Mouse (Mus musculus): Measurements from ENCODE around the gene Rnf5. TPM values are rescaled to one million over a fixed set of nuclear protein-coding genes. Genes with fewer than 3 reads are reported as not detected.

Gene Rnf5
- total RNA-seq, 2 experiments from 2014 or later = 18.5 to 51.6 TPM

GRCm38 (mm10) chr17:34586796-34587422 lies 16.6 kb downstream of the Rnf5 start:
- ATAC-seq (replicated peaks; ENCODE audit: poor library complexity) = peak; percentile 49

GRCm38 (mm10) chr17:34585877-34586771 lies 17.4 kb downstream of the Rnf5 start:
- ATAC-seq (replicated peaks; ENCODE audit: poor library complexity) = no peak

- ATAC-seq (replicated peaks; ENCODE audit: poor library complexity) = no peak
These were observed 18.4 kb downstream of the Rnf5 start for GRCm38 (mm10) chr17:34585121-34585520.

GRCm38 (mm10) chr17:34583819-34584218 lies 19.7 kb downstream of the Rnf5 start:
- ATAC-seq (replicated peaks; ENCODE audit: poor library complexity) = no peak

GRCm38 (mm10) chr17:34583397-34583796 lies 20.1 kb downstream of the Rnf5 start:
- no peak for ATAC-seq (replicated peaks; ENCODE audit: poor library complexity)

GRCm38 (mm10) chr17:34582528-34582927 lies 21.0 kb downstream of the Rnf5 start:
- ATAC-seq (replicated peaks; ENCODE audit: poor library complexity) = no peak

- ATAC-seq (replicated peaks; ENCODE audit: poor library complexity) = peak; percentile 29; the same call in 1 of the 2 replicates
These were observed 25.4 kb downstream of the Rnf5 start for GRCm38 (mm10) chr17:34578070-34578469.

- ATAC-seq (replicated peaks; ENCODE audit: poor library complexity) = no peak
These were observed 26.9 kb downstream of the Rnf5 start for GRCm38 (mm10) chr17:34576577-34576976.

- ATAC-seq (replicated peaks; ENCODE audit: poor library complexity) = no peak
These were observed 31.1 kb downstream of the Rnf5 start for GRCm38 (mm10) chr17:34572361-34572760.

GRCm38 (mm10) chr17:34571875-34572274 lies 31.6 kb downstream of the Rnf5 start:
- 0 out of 2 replicates have a peak, but pooled peaks have one; percentile 63 for ATAC-seq (replicated peaks; ENCODE audit: poor library complexity)

- ATAC-seq (replicated peaks; ENCODE audit: poor library complexity) = no peak
These were observed 33.6 kb downstream of the Rnf5 start for GRCm38 (mm10) chr17:34569919-34570318.

- no peak for ATAC-seq (replicated peaks; ENCODE audit: poor library complexity)
These were observed 35.1 kb downstream of the Rnf5 start for GRCm38 (mm10) chr17:34568421-34568820.

GRCm38 (mm10) chr17:34567311-34567710 lies 36.2 kb downstream of the Rnf5 start:
- no peak for ATAC-seq (replicated peaks; ENCODE audit: poor library complexity)

GRCm38 (mm10) chr17:34564796-34565195 lies 38.7 kb downstream of the Rnf5 start:
- no peak for ATAC-seq (replicated peaks; ENCODE audit: poor library complexity)

GRCm38 (mm10) chr17:34564003-34564421 lies 39.5 kb downstream of the Rnf5 start, which contains the start of gene Notch4:
Notch4 (plus strand) TSS chr17:34564268.
- no peak; the same call in 1 of the 2 replicates for ATAC-seq (replicated peaks; ENCODE audit: poor library complexity)

- ATAC-seq (replicated peaks; ENCODE audit: poor library complexity) = no peak
These were observed 40.1 kb downstream of the Rnf5 start for GRCm38 (mm10) chr17:34563354-34563753.

- no peak for ATAC-seq (replicated peaks; ENCODE audit: poor library complexity)
These were observed 40.9 kb downstream of the Rnf5 start for GRCm38 (mm10) chr17:34562595-34562994.

GRCm38 (mm10) chr17:34561200-34561599 lies 42.3 kb downstream of the Rnf5 start:
- peak; percentile 83 for ATAC-seq (replicated peaks; ENCODE audit: poor library complexity)

GRCm38 (mm10) chr17:34560438-34560837 lies 43.1 kb downstream of the Rnf5 start:
- no peak for ATAC-seq (replicated peaks; ENCODE audit: poor library complexity)

- peak; percentile 47 for ATAC-seq (replicated peaks; ENCODE audit: poor library complexity)
These were observed 43.6 kb downstream of the Rnf5 start for GRCm38 (mm10) chr17:34559895-34560294.

GRCm38 (mm10) chr17:34559116-34559515 lies 44.4 kb downstream of the Rnf5 start:
- no peak for ATAC-seq (replicated peaks; ENCODE audit: poor library complexity)

- ATAC-seq (replicated peaks; ENCODE audit: poor library complexity) = no peak
These were observed 46.1 kb downstream of the Rnf5 start for GRCm38 (mm10) chr17:34557411-34557810.

All from megakaryocyte progenitor cell, adult 5-6 weeks (primary cell).